Comparison of ENCODE assay signal across 22 mouse cellular contexts in genomic region chr11:106481651-106482050, GRCm38 (mm10). TPM values are rescaled to one million over a fixed set of nuclear protein-coding genes. Genes with fewer than 3 reads are reported as not detected.
DNase-seq lines count a peak whose midpoint lies in the region; ATAC-seq and TF ChIP-seq lines count a peak whose summit lies in the region.
"Had no signal": no experiment of that assay in that cellular context is flagged by ENCODE, and none has a peak within 500 bp of the region (broad histone marks: within the 10 kb centered on the region; RNA-seq: fewer than 3 reads in every experiment).

No protein-coding gene starts in this region.

- H3K27ac ChIP-seq in kidney, postnatal 0 days: no peak overlapping the region
- H3K27ac ChIP-seq in kidney, embryonic 15.5 days: no peak overlapping the region
- no peak overlapping the region for H3K27ac ChIP-seq in CH12.LX (ENCODE audit: insufficient read depth, low read depth)
- no peak overlapping the region for H3K27ac ChIP-seq in neural tube, embryonic 15.5 days (replicated peaks)
- no peak overlapping the region for H3K27ac ChIP-seq in liver, postnatal 0 days (ENCODE audit: low read depth)
- H3K27ac ChIP-seq: embryonic facial prominence, embryonic 12.5 days; gastrocnemius, adult 2 months; heart, embryonic 10.5 days; hindbrain, embryonic 15.5 days; intestine, embryonic 15.5 days; layer of hippocampus, adult 2 months; neural tube, embryonic 13.5 days had no signal

- 24% methylated on average over 4 of the region's 4 CpGs for WGBS in kidney, postnatal 0 days
- WGBS in kidney, embryonic 15.5 days: 19% methylated on average over 4 of the region's 4 CpGs
- 55% methylated on average over 4 of the region's 4 CpGs for WGBS in neural tube, embryonic 15.5 days
- WGBS in liver, postnatal 0 days (ENCODE audit: insufficient replicate concordance): 31% methylated on average over 4 of the region's 4 CpGs

- no peak for TF ChIP-seq EP300 in CH12.LX (IDR thresholded peaks at IDR 0.05; ENCODE audit: low read length)
- no peak for TF ChIP-seq EP300 in liver, postnatal 0 days (IDR thresholded peaks at IDR 0.05; ENCODE audit: low read depth)

- TF ChIP-seq POLR2A in CH12.LX (IDR thresholded peaks at IDR 0.05; ENCODE audit: low read depth, low read length): peak; percentile 29; the same call in 1 of the 2 replicates

- no peak for TF ChIP-seq CTCF in kidney, postnatal 0 days (IDR thresholded peaks at IDR 0.05; ENCODE audit: low read depth)
- TF ChIP-seq CTCF in CH12.LX (conservative IDR thresholded peaks at IDR 0.05 in 1 of 2, IDR thresholded peaks at IDR 0.05 in 1 of 2; ENCODE audit: low read depth in 2 of 2, low read length in 2 of 2): no peak
- no peak for TF ChIP-seq CTCF in liver, postnatal 0 days (IDR thresholded peaks at IDR 0.05; ENCODE audit: low read depth)

- no peak for ATAC-seq in kidney, postnatal 0 days (replicated peaks; ENCODE audit: low FRiP score, low read depth)
- ATAC-seq in kidney, embryonic 15.5 days (replicated peaks; ENCODE audit: low FRiP score): no peak
- ATAC-seq in granulocyte monocyte progenitor cell, adult 5-6 weeks (replicated peaks; ENCODE audit: poor library complexity, severe bottlenecking): peak; percentile 19; the same call in 1 of the 2 replicates
- no peak for ATAC-seq in neural tube, embryonic 15.5 days (ENCODE audit: low FRiP score)
- ATAC-seq in liver, postnatal 0 days: no peak
- ATAC-seq: forebrain, embryonic 14.5 days; intestine, embryonic 15.5 days had no signal

- dilution Hi-C loops in CH12.LX (cut with MboI; ENCODE audit: extremely low pct_ligation_motif_present, extremely low pct_unique_long_range_greater_than_20kb, low sequenced_read_pairs): no loop called here

- in situ Hi-C loops in CH12.LX (cut with MboI; ENCODE audit: low pct_ligation_motif_present, low pct_unique_long_range_greater_than_20kb, low sequenced_read_pairs): loop anchor here (5.0 kb wide), 1 partner anchor 64 kb away; no protein-coding TSS in a partner anchor

- H3K36me3 ChIP-seq in kidney, postnatal 0 days (ENCODE audit: insufficient read depth, low read length): no peaks in the 10 kb centered on the region
- H3K36me3 ChIP-seq in kidney, embryonic 15.5 days: no peaks in the 10 kb centered on the region
- peaks cover 14 to 15% of the 10 kb centered on the region in 2 experiments for H3K36me3 ChIP-seq in CH12.LX (replicated peaks in 1 of 2; ENCODE audit: control insufficient read depth in 1 of 2, insufficient read depth in 1 of 2, low read length in 1 of 2)
- no peaks in the 10 kb centered on the region for H3K36me3 ChIP-seq in neural tube, embryonic 15.5 days
- no peaks in the 10 kb centered on the region for H3K36me3 ChIP-seq in liver, postnatal 0 days (replicated peaks; ENCODE audit: insufficient read depth, low read length)
- H3K36me3 ChIP-seq: embryonic facial prominence, embryonic 12.5 days; heart, embryonic 10.5 days; hindbrain, embryonic 15.5 days; intestine, embryonic 15.5 days; neural tube, embryonic 13.5 days had no signal

- TF ChIP-seq RAD21 in CH12.LX (IDR thresholded peaks at IDR 0.05; ENCODE audit: low read depth, low read length): no peak

- no peaks in the 10 kb centered on the region for H3K9me3 ChIP-seq in kidney, postnatal 0 days (replicated peaks; ENCODE audit: low read length)
- no peaks in the 10 kb centered on the region for H3K9me3 ChIP-seq in kidney, embryonic 15.5 days (replicated peaks)
- peaks cover 14% of the 10 kb centered on the region for H3K9me3 ChIP-seq in CH12.LX (replicated peaks; ENCODE audit: low read length)
- H3K9me3 ChIP-seq in neural tube, embryonic 15.5 days (replicated peaks): no peaks in the 10 kb centered on the region
- H3K9me3 ChIP-seq in liver, postnatal 0 days (ENCODE audit: low read length): no peaks in the 10 kb centered on the region
- H3K9me3 ChIP-seq: embryonic facial prominence, embryonic 12.5 days; heart, embryonic 10.5 days; hindbrain, embryonic 15.5 days; intestine, embryonic 15.5 days; neural tube, embryonic 13.5 days had no signal

- H3K4me1 ChIP-seq in kidney, postnatal 0 days (replicated peaks; ENCODE audit: insufficient read depth, low read length): no peaks in the 10 kb centered on the region
- peaks cover 26% of the 10 kb centered on the region for H3K4me1 ChIP-seq in kidney, embryonic 15.5 days
- peaks cover 13 to 64% of the 10 kb centered on the region in 2 experiments for H3K4me1 ChIP-seq in CH12.LX (ENCODE audit: control insufficient read depth in 1 of 2, insufficient read depth in 2 of 2)
- H3K4me1 ChIP-seq in neural tube, embryonic 15.5 days: peaks cover 7% of the 10 kb centered on the region
- peaks cover 26% of the 10 kb centered on the region for H3K4me1 ChIP-seq in liver, postnatal 0 days (ENCODE audit: insufficient read depth)
- H3K4me1 ChIP-seq: intestine, embryonic 15.5 days had no signal

- peak; percentile 72 for DNase-seq in kidney, postnatal 0 days (ENCODE audit: low spot score)
- DNase-seq in CH12.LX (ENCODE audit: extremely low read depth): peak; percentile 56
- DNase-seq in naive thymus-derived CD4-positive, alpha-beta T cell, adult 2 months (ENCODE audit: low read depth): peak; percentile 57
- DNase-seq in liver, postnatal 0 days: no peak
- DNase-seq: adrenal gland, postnatal 14 days; cerebellum, adult 8-10 months; gastrocnemius, adult 2 months; kidney, adult 8-10 months; kidney, postnatal 25 days; layer of hippocampus, postnatal 36 days; lung, postnatal 10 days; midbrain, embryonic 14.5 days had no signal

- H3K9ac ChIP-seq in kidney, postnatal 0 days (ENCODE audit: low read depth, low read length): no peak overlapping the region
- no peak overlapping the region for H3K9ac ChIP-seq in kidney, embryonic 15.5 days
- H3K9ac ChIP-seq in CH12.LX (ENCODE audit: insufficient read depth, low read depth): peak overlapping the region; percentile 36; the same call in 1 of the 2 replicates
- H3K9ac ChIP-seq in neural tube, embryonic 15.5 days (replicated peaks): no peak overlapping the region
- no peak overlapping the region; the same call in 1 of the 2 replicates for H3K9ac ChIP-seq in liver, postnatal 0 days (replicated peaks)
- H3K9ac ChIP-seq: embryonic facial prominence, embryonic 12.5 days; hindbrain, embryonic 15.5 days; intestine, embryonic 15.5 days; neural tube, embryonic 13.5 days had no signal

- no peak overlapping the region for H3K4me3 ChIP-seq in kidney, postnatal 0 days (replicated peaks; ENCODE audit: low read depth, low read length)
- no peak overlapping the region for H3K4me3 ChIP-seq in kidney, embryonic 15.5 days (replicated peaks)
- no peak overlapping the region for H3K4me3 ChIP-seq in CH12.LX (replicated peaks in 1 of 3; ENCODE audit: low read depth in 2 of 3, low read length in 2 of 3, poor library complexity in 1 of 3)
- no peak overlapping the region for H3K4me3 ChIP-seq in neural tube, embryonic 15.5 days (replicated peaks)
- H3K4me3 ChIP-seq in liver, postnatal 0 days (ENCODE audit: low read depth, low read length): no peak overlapping the region
- H3K4me3 ChIP-seq: embryonic facial prominence, embryonic 12.5 days; gastrocnemius, adult 2 months; heart, embryonic 10.5 days; hindbrain, embryonic 15.5 days; intestine, embryonic 15.5 days; layer of hippocampus, adult 2 months; neural tube, embryonic 13.5 days had no signal

- H3K79me2 ChIP-seq in CH12.LX (replicated peaks; ENCODE audit: control insufficient read depth, extremely low read depth, insufficient read depth, poor library complexity, severe bottlenecking): peaks cover 99% of the 10 kb centered on the region

- no peaks in the 10 kb centered on the region for H3K27me3 ChIP-seq in kidney, postnatal 0 days (ENCODE audit: insufficient read depth, low read length)
- no peaks in the 10 kb centered on the region for H3K27me3 ChIP-seq in kidney, embryonic 15.5 days
- peaks cover 2% of the 10 kb centered on the region for H3K27me3 ChIP-seq in CH12.LX (replicated peaks)
- H3K27me3 ChIP-seq in neural tube, embryonic 15.5 days (replicated peaks): no peaks in the 10 kb centered on the region
- H3K27me3 ChIP-seq in liver, postnatal 0 days (ENCODE audit: insufficient read depth, low read length): no peaks in the 10 kb centered on the region
- H3K27me3 ChIP-seq: embryonic facial prominence, embryonic 12.5 days; hindbrain, embryonic 15.5 days; intestine, embryonic 15.5 days; neural tube, embryonic 13.5 days had no signal

- H3K4me2 ChIP-seq in kidney, postnatal 0 days (ENCODE audit: low read length): no peak overlapping the region
- no peak overlapping the region for H3K4me2 ChIP-seq in kidney, embryonic 15.5 days
- H3K4me2 ChIP-seq in CH12.LX (ENCODE audit: insufficient read depth, low read depth, poor library complexity, severe bottlenecking): peak overlapping the region; percentile 70; the same call in 1 of the 2 replicates
- no peak overlapping the region for H3K4me2 ChIP-seq in neural tube, embryonic 15.5 days
- no peak overlapping the region for H3K4me2 ChIP-seq in liver, postnatal 0 days (ENCODE audit: low read depth, low read length)
- H3K4me2 ChIP-seq: embryonic facial prominence, embryonic 12.5 days; hindbrain, embryonic 15.5 days; intestine, embryonic 15.5 days; neural tube, embryonic 13.5 days had no signal

TF ChIP-seq in CH12.LX, 34 proteins besides CTCF, POLR2A, EP300 and RAD21:
- TF ChIP-seq ZKSCAN1 (IDR thresholded peaks at IDR 0.05; ENCODE audit: borderline replicate concordance, low read depth, low read length) (no peak), TBP (conservative IDR thresholded peaks at IDR 0.05; ENCODE audit: low read depth, low read length) (0 out of 2 replicates have a peak, but pooled peaks have one; percentile 9), NELFE (IDR thresholded peaks at IDR 0.05; ENCODE audit: low read depth, low read length) (no peak)

RNA-seq across cellular contexts. Expression of gene Ern1, which starts 6.0 kb away (rescaled TPM):
- 3.3 and 3.5 TPM in 2 replicates for polyA plus RNA-seq in kidney, postnatal 0 days (2015; fragmentation: Nextera tagmentation; extraction: Ambion mirVana)
- 6.6 and 7.0 TPM in 2 replicates for polyA plus RNA-seq in kidney, embryonic 15.5 days (2015; fragmentation: Nextera tagmentation; extraction: Ambion mirVana)
- total RNA-seq in CH12.LX (2012; rRNA removed) (15.2 and 21.7 TPM in 2 replicates), CH12.LX (2014; rRNA removed) (3.0 TPM in 2 replicates)
- 6.9 and 7.7 TPM in 2 replicates for polyA plus RNA-seq in CH12.LX (2012; ENCODE audit: insufficient read length, low read depth)
- total RNA-seq in granulocyte monocyte progenitor cell, adult 5-6 weeks (2014; fragmentation: Nextera tagmentation): 81.3 and 84.3 TPM in 2 replicates
- 63.3 and 67.0 TPM in 2 replicates for total RNA-seq in granulocyte monocyte progenitor cell, adult 5-6 weeks (2017)
- polyA plus RNA-seq in neural tube, embryonic 15.5 days (2015; fragmentation: Nextera tagmentation; extraction: Ambion mirVana): 4.1 and 6.5 TPM in 2 replicates
- 1.9 and 2.9 TPM in 2 replicates for polyA plus RNA-seq in liver, postnatal 0 days (2015; fragmentation: Nextera tagmentation; extraction: Ambion mirVana)
